Mouse (Mus musculus): ENCODE data around the gene Rprd1b. TPM values are rescaled to one million over a fixed set of nuclear protein-coding genes. Genes with fewer than 3 reads are reported as not detected.
A peak's percentile ranks its signal among the peaks of the same experiment; 100 is the strongest.

Gene Rprd1b
- polyA plus RNA-seq, 1 experiment: 17.5 TPM

DNA sequence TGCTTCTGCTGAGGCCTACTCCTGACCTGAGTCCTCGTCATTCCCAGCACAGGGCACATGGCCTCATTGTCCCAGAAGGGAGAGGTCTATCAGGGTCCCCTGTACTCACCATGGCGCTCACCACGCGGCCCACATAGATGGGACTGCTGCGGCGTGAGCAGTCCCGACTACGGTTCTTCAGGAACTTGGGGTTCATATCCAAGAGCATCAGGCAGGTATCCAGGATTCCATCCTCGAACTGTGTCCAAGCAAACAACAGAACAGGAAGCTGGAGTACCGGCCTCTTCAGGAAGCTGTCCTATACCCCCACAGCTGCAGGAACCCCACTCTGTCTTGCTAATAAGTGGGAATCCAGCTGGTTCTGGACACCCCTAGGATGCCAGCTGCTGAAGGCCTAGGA, 104.0 kb downstream of the Rprd1b start:
- 75% methylated on average over 10 of the region's 10 CpGs for WGBS
- TF ChIP-seq CTCF (conservative IDR thresholded peaks at IDR 0.05; ENCODE audit: insufficient read depth, insufficient read length, low read depth, low read length): no peak
- TF ChIP-seq POLR2A (IDR thresholded peaks at IDR 0.05; ENCODE audit: low read depth, low read length): no peak
- no peak overlapping the region for H3K27ac ChIP-seq (ENCODE audit: insufficient read depth, low read depth, low read length)

DNA sequence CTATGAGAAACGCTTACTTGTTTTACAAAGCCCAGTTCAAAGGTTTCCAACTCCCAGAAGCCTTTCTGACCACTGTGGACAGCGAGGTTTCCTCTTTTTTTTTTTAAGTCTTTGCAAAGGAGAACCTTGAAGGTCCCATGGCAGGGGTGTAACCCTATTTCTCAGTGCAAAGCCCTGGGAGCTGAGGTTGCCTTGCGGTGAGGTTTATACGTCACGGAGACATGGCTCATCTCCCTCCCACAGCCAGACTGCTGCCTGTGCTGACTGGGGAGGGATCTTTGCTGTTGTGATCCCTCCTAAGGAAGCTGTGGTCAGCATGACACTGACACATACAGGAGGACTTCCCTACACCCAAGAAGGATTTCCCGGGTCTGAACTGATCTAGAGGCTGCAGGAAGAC, 104.8 kb downstream of the Rprd1b start:
- no peaks in the 10 kb centered on the region; the same call in 1 of the 2 replicates for H3K36me3 ChIP-seq (ENCODE audit: control insufficient read depth, insufficient read depth, low read length)
- no peak overlapping the region for H3K27ac ChIP-seq (ENCODE audit: insufficient read depth, low read depth, low read length)
- no peaks in the 10 kb centered on the region for H3K27me3 ChIP-seq (replicated peaks; ENCODE audit: control insufficient read depth, insufficient read depth, low read length)
- DNase-seq: no peak
- H3K4me1 ChIP-seq (ENCODE audit: control insufficient read depth, insufficient read depth, low read length): peaks cover 28% of the 10 kb centered on the region
- no peak overlapping the region for H3K4me3 ChIP-seq (ENCODE audit: insufficient read depth, low read depth, low read length)
- 68% methylated on average over 6 of the region's 6 CpGs for WGBS
- TF ChIP-seq CTCF (conservative IDR thresholded peaks at IDR 0.05; ENCODE audit: insufficient read depth, insufficient read length, low read depth, low read length) (no peak), POLR2A (IDR thresholded peaks at IDR 0.05; ENCODE audit: low read depth, low read length) (no peak)

More for the DNA sequence above, 104.0 kb downstream of the Rprd1b start:
- Histone ChIP-seq H3K27me3 (replicated peaks; ENCODE audit: control insufficient read depth, insufficient read depth, low read length) (no peaks in the 10 kb centered on the region), H3K36me3 (ENCODE audit: control insufficient read depth, insufficient read depth, low read length) (no peaks in the 10 kb centered on the region), H3K4me1 (ENCODE audit: control insufficient read depth, insufficient read depth, low read length) (peaks cover 28% of the 10 kb centered on the region), H3K4me3 (ENCODE audit: insufficient read depth, low read depth, low read length) (no peak overlapping the region)
- no peak for DNase-seq

DNA sequence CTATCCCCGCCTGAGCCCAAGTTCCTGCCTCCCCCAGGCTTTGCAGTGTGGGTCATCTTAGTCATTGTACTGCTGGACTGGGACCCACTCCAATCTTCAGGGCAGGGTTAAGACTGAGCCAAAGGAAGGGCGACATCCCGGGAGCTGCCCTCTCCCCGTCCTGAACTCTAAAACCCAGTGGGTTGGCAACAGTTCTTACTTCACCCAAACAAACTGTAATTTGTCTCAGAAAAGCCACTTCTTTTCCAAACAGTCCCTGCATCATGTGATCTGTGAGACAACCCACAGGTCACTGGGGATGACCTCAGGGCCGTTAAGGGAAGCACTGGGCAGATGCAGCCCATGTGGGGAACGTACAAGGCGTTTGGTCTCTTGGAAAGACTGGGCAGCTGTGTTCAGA, 107.9 kb downstream of the Rprd1b start:
- no peaks in the 10 kb centered on the region for H3K27me3 ChIP-seq (replicated peaks; ENCODE audit: control insufficient read depth, insufficient read depth, low read length)
- H3K27ac ChIP-seq (ENCODE audit: insufficient read depth, low read depth, low read length): peak overlapping the region; percentile 18; the same call in 1 of the 2 replicates
- no peaks in the 10 kb centered on the region; the same call in 1 of the 2 replicates for H3K36me3 ChIP-seq (ENCODE audit: control insufficient read depth, insufficient read depth, low read length)
- H3K4me3 ChIP-seq (ENCODE audit: insufficient read depth, low read depth, low read length): no peak overlapping the region
- peak; percentile 89 for DNase-seq
- TF ChIP-seq CTCF (conservative IDR thresholded peaks at IDR 0.05; ENCODE audit: insufficient read depth, insufficient read length, low read depth, low read length) (no peak), POLR2A (IDR thresholded peaks at IDR 0.05; ENCODE audit: low read depth, low read length) (no peak)
- H3K4me1 ChIP-seq (ENCODE audit: control insufficient read depth, insufficient read depth, low read length): peaks cover 14% of the 10 kb centered on the region
- 25% methylated on average over 7 of the region's 7 CpGs for WGBS

GRCm38 (mm10) chr2:158137771-158138170, 109.5 kb downstream of the Rprd1b start:
- Histone ChIP-seq H3K4me1 (ENCODE audit: control insufficient read depth, insufficient read depth, low read length) (peaks cover 14% of the 10 kb centered on the region), H3K27ac (ENCODE audit: insufficient read depth, low read depth, low read length) (peak overlapping the region; percentile 10; the same call in 1 of the 2 replicates)
- 75% methylated on average over 12 of the region's 12 CpGs for WGBS

DNA sequence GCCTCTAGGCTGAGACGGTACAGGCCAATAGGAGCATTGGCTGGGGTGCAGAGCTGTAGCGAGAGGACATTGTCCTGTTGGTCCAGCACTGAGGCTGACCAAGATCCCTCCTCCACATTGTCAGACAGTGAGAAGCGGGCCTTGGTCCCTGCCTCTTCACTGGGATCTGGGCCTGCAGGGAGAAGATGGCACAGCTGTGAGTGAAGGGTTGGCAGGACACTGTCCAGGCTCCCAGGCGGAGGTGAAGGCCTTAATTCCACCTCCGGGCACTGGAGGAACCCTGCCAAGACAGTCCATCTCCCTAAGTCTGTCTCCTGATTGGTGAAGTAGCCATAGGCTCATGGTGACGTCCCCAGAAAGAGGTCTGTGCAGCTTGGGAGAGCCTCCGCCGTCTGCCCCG, 110.5 kb downstream of the Rprd1b start:
- 93% methylated on average over 9 of the region's 9 CpGs for WGBS
- no peaks in the 10 kb centered on the region for H3K27me3 ChIP-seq (replicated peaks; ENCODE audit: control insufficient read depth, insufficient read depth, low read length)
- no peak for DNase-seq
- no peak overlapping the region for H3K27ac ChIP-seq (ENCODE audit: insufficient read depth, low read depth, low read length)
- peaks cover 19% of the 10 kb centered on the region for H3K4me1 ChIP-seq (ENCODE audit: control insufficient read depth, insufficient read depth, low read length)
- no peaks in the 10 kb centered on the region; the same call in 1 of the 2 replicates for H3K36me3 ChIP-seq (ENCODE audit: control insufficient read depth, insufficient read depth, low read length)
- TF ChIP-seq POLR2A (IDR thresholded peaks at IDR 0.05; ENCODE audit: low read depth, low read length) (no peak), CTCF (conservative IDR thresholded peaks at IDR 0.05; ENCODE audit: insufficient read depth, insufficient read length, low read depth, low read length) (no peak)
- no peak overlapping the region for H3K4me3 ChIP-seq (ENCODE audit: insufficient read depth, low read depth, low read length)

More at GRCm38 (mm10) chr2:158137771-158138170, 109.5 kb downstream of the Rprd1b start:
- H3K36me3 ChIP-seq (ENCODE audit: control insufficient read depth, insufficient read depth, low read length): no peaks in the 10 kb centered on the region; the same call in 1 of the 2 replicates
- peak; percentile 48 for DNase-seq
- no peaks in the 10 kb centered on the region for H3K27me3 ChIP-seq (replicated peaks; ENCODE audit: control insufficient read depth, insufficient read depth, low read length)
- no peak overlapping the region for H3K4me3 ChIP-seq (ENCODE audit: insufficient read depth, low read depth, low read length)
- TF ChIP-seq CTCF (conservative IDR thresholded peaks at IDR 0.05; ENCODE audit: insufficient read depth, insufficient read length, low read depth, low read length): no peak
- TF ChIP-seq POLR2A (IDR thresholded peaks at IDR 0.05; ENCODE audit: low read depth, low read length): no peak

DNA sequence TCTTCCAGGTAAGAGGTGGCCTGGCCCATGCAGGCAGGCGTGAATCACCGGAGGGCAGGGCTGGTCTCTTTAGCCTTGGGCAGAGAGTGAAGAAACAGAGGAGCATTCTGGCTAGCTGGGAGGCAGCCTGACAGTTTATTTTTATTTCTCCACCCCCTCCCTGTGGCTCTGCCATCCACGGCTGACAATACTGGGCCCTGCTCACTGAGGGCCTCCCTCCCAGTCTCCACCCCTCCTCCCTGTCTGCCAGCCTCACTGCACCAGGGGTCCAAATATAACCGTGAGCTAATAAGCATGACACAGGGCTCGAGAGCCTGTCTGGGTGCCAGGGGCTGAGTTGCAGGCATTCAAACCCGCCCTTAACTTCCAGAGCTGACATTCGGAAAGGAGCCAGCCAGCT, 111.3 kb downstream of the Rprd1b start:
- Histone ChIP-seq H3K36me3 (ENCODE audit: control insufficient read depth, insufficient read depth, low read length) (no peaks in the 10 kb centered on the region; the same call in 1 of the 2 replicates), H3K27me3 (replicated peaks; ENCODE audit: control insufficient read depth, insufficient read depth, low read length) (no peaks in the 10 kb centered on the region), H3K4me3 (ENCODE audit: insufficient read depth, low read depth, low read length) (no peak overlapping the region), H3K27ac (ENCODE audit: insufficient read depth, low read depth, low read length) (0 out of 2 replicates have a peak overlapping the region, but pooled peaks have one; percentile 13), H3K4me1 (ENCODE audit: control insufficient read depth, insufficient read depth, low read length) (peaks cover 24% of the 10 kb centered on the region)
- WGBS: 45% methylated on average over 7 of the region's 7 CpGs
- peak; percentile 47 for DNase-seq
- TF ChIP-seq POLR2A (IDR thresholded peaks at IDR 0.05; ENCODE audit: low read depth, low read length) (no peak), CTCF (conservative IDR thresholded peaks at IDR 0.05; ENCODE audit: insufficient read depth, insufficient read length, low read depth, low read length) (no peak)

- Histone ChIP-seq H3K4me1 (ENCODE audit: control insufficient read depth, insufficient read depth, low read length) (peaks cover 27% of the 10 kb centered on the region), H3K36me3 (ENCODE audit: control insufficient read depth, insufficient read depth, low read length) (no peaks in the 10 kb centered on the region; the same call in 1 of the 2 replicates), H3K4me3 (ENCODE audit: insufficient read depth, low read depth, low read length) (no peak overlapping the region), H3K27ac (ENCODE audit: insufficient read depth, low read depth, low read length) (peak overlapping the region; percentile 19; the same call in 1 of the 2 replicates), H3K27me3 (replicated peaks; ENCODE audit: control insufficient read depth, insufficient read depth, low read length) (no peaks in the 10 kb centered on the region)
- 72% methylated on average over 5 of the region's 5 CpGs for WGBS
- no peak for TF ChIP-seq CTCF (conservative IDR thresholded peaks at IDR 0.05; ENCODE audit: insufficient read depth, insufficient read length, low read depth, low read length)
- no peak for TF ChIP-seq POLR2A (IDR thresholded peaks at IDR 0.05; ENCODE audit: low read depth, low read length)
- no peak for DNase-seq
These were observed 112.4 kb downstream of the Rprd1b start for GRCm38 (mm10) chr2:158140664-158141063.

All from kidney, adult 2 months (tissue).